Mouse (Mus musculus) fat pad, adult 2 months (tissue): ENCODE measurements around the gene Il17rd.

Experiments used
- DNase-seq: peaks from one replicate; pipeline ENCODE4 v3.0.0-alpha.2; 2011; ENCODE audit warnings: low read depth, low spot score; ENCODE audit errors: extremely low read depth

Gene Il17rd

GRCm38 (mm10) chr14:27085471-27085870, 46.7 kb downstream of the Il17rd start:
- DNase-seq = no peak

DNA sequence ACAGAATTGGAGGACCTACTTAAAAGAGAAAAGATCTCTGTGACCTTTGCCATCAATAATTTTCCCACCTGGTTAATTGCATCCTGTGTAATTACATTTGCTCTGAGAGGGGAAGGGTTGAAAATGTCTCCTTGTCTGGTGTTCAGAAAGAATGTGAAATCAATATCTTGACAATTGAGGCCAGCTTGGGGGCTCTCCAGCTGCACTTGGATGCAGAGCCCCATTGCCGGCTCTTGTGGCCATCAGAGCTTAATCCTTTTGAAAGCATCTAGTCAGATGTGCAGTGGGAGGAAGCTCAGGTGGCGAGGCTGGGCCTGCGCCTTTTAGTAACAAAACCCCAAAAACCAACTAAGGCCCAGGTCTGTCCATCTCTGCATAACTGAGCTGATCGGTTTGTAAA, 47.3 kb downstream of the Il17rd start:
- DNase-seq = no peak

GRCm38 (mm10) chr14:27094247-27094646, 55.5 kb downstream of the Il17rd start:
- DNase-seq = no peak

GRCm38 (mm10) chr14:27096133-27096532, 57.4 kb downstream of the Il17rd start:
- no peak for DNase-seq

- no peak for DNase-seq
Observed at GRCm38 (mm10) chr14:27096779-27097178, 58.0 kb downstream of the Il17rd start.

DNA sequence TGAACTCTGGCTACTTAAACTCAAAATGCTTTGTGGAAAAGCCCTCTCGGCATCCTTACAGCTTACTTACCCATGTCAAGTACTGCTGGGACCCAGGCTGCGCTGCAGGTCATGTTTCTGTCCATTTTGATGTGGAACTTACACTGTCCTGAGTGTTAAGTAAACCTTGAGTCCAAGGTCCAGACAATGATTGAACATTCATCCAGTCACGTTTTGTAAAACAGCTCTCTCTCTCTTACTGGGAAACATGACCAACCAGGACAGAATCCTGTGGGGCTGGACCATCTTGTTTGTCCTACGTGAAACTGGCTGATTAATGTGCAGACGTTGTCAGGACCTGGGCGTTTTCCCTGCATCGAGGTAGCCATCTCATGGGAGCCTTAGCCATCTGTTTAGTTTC, 63.0 kb downstream of the Il17rd start:
- DNase-seq = no peak

DNA sequence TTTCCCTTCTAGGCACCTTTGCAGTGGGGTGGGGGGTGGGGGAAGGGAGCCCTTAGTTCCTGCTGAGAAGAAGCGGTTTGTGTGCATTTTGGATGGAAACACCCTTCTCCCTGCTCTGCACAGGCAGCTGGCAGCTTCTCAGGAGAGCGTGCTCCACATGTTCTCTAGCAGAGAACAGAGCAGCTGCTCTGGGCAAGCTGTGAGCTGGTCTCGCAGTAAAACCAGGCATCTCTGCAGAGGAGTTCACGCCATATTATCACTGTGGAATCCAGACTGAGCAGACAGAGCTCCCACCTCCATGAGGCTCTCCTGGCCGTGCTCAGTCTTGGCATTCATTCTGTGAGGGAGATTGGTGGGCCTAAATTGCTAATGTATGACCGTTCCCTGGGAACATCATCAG, 64.0 kb downstream of the Il17rd start:
- no peak for DNase-seq

GRCm38 (mm10) chr14:27105731-27106457, 67.2 kb downstream of the Il17rd start:
- DNase-seq = no peak

DNA sequence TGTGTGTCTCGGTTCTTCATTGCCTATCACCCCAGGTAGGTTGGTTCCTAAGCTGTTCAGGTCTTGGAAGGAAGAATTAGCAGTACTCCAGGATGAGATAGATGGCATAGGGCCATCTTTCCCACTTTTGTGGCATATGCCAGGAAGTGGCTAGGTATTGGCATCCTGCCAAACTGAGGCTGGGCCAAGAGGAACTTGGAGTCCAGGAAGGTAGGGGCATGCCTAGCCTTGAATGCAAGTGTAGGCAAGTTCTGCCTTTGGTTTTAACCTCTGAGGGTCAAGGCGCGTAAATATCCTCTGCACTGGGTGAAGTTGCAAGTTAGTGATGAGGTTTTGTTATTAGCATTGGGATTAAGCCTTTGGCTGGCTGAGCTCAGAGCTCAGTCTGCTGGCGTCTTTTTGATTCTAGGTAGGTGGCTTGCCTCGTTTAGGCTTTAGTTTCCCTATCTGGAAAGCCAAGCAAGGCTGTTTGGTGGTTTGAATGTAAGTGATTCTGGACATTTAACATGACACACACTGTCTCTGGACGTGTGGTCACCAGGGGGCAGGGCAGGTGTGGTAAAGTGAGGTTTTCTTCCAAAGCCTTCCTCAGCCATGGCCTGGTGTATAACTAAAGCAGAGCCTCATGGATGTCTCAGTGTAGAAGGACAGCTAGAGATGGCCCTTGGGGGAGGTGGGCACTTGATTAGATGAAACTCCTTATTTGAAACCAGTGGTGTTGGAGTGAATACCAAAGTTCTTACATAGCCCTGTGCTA, 70.2 kb downstream of the Il17rd start:
- DNase-seq = peak; percentile 65

- peak; percentile 68 for DNase-seq
Observed at GRCm38 (mm10) chr14:27114362-27115274, 75.9 kb downstream of the Il17rd start, which contains the start of gene Arhgef3. TSS of gene Arhgef3 (plus strand) at chr14:27114899.

DNA sequence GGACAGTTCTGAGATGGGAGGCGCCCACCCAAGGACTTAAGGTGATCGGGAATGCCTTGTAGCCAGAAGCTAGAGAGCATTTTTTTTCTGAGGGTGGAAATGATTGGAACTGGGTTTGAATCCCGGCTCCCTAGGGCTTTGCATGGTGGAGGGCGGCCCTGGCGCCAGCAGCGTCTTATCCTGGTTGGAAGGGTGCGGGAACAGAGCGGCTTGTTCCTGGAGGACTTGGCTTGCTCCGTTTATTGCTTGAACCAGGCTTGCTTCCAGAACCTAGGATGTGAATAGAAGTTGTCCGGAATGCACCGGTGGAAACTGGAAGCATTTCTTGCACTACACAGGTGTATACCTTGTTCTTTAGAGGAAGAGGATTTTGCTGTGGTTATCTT, 76.5 kb downstream of the Il17rd start:
- no peak for DNase-seq

DNA sequence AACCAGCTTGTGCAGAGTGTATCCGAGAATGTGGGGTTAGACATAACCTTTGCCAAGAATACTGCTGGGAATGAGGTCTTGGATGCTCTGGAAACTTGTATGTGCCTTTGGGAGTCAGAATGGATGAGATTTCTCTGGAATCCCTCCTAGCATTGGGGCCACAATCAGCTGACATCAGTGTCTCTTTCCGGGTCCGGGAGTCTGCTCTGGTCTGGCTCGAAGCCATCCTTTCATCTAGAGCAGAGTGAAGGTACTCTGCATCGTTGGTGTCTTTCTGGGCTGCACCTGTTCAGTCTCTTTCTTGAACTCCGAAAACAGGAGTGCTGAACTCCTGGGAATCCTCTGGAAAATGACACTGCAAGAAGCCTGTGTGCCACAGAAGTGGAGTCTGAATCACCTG, 77.2 kb downstream of the Il17rd start:
- DNase-seq = no peak

DNA sequence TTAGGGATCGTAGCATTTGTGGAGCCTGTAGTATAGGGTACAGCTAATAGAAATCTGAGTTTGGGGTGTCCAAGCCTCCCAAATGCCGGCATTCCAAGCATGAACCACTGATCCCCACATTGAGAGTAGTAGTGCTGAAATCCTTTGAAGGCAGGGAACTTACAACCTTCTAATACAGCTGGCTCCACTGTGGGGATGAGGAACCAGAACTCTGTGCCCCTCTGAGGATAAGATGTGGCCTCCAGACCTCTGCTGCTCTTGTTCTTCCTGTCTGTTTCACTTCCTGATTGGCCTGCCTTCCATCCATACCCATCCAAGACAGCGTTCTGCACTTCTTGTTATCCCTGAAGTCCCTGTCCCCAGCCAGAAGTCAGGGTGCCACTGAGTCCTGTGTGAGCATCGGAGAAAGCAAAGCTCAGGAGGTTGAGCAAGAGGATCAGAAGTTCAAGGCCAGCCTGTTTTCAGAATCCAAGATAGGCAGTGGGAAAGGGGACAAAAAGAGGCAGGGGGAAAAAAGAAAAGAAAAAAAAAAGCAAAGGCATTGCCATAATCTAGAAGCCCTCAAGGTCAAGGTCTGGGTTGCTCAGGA, 77.9 kb downstream of the Il17rd start:
- DNase-seq = no peak

DNA sequence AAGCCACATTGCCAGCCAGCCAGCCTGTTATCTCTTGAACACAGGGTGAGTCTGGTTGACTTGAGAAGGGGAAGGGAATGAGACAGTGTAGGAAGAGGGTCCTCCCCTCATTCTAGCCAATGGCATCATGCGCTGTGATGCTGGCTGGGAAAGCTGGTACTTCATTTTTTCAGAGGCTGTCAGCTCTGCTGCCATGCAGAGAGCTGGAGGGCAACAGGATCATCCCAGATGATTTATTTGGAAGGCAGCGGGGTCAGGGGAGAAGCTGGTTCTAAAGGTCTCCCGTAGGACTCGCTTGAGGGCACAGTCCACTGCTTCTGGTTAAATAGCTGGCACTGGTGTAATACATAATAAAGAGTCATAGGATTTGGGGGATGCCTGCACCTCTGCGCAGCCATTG, 79.8 kb downstream of the Il17rd start:
- no peak for DNase-seq

GRCm38 (mm10) chr14:27122646-27123045, 83.9 kb downstream of the Il17rd start:
- no peak for DNase-seq

DNA sequence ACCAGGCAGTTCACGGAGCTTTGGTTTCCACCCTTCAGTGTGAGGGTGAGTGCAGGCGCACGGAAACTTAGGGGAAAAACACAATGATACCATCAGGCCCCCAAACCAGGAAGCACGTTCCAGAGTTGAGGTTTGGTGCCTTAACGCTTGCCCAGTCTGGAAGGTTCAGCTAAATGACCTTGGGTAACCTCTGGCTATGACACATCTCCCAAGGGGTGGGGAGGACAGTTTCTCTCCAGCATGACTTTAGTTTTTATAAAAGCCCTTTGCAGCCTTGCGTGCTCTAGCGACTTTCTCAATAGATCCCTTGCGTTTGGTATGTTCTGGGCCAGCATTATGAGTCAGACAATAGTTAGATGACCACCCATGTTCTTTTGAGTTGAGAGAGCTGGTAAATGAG, 84.8 kb downstream of the Il17rd start:
- no peak for DNase-seq

DNA sequence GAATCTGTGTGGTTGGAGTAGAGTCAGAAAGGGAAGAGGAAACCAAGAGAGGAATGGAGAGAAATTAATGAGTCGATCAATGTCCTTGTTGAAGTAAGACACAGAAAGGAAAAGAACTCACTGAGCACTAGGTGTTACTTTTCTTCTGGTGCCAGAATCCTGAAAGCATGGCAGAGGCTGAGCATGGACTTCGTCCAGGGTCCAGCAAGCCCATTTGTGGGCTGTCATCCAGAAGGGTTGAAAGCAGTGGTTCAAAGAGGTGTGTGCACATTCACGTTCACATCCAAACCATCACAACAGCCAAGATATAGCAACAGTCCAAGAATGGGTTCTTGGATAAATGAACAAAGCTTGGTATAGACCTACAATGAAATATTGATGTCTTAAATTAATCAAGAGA, 91.3 kb downstream of the Il17rd start:
- DNase-seq = no peak

GRCm38 (mm10) chr14:27130676-27131075, 91.9 kb downstream of the Il17rd start:
- DNase-seq = no peak

GRCm38 (mm10) chr14:27131521-27131920, 92.8 kb downstream of the Il17rd start:
- DNase-seq = no peak

DNA sequence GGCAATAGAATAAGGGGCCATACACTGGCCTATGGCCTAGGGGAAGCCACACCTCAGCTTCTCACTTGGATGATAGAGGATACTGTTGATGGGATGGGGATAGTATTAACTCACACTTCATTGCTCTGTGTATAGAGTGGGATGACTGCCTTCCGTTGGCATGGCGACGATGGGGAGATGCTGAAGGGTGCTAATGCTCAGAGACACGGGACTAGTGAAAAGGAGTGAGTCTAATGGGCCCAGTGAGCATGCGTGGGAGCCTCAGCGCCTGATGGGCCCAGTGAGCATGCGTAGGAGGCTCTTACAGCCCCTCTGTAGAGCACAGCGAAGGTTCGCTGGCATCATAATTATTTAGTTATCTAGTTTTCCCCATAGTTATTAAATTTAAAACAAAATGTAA, 100.2 kb downstream of the Il17rd start:
- no peak for DNase-seq

DNA sequence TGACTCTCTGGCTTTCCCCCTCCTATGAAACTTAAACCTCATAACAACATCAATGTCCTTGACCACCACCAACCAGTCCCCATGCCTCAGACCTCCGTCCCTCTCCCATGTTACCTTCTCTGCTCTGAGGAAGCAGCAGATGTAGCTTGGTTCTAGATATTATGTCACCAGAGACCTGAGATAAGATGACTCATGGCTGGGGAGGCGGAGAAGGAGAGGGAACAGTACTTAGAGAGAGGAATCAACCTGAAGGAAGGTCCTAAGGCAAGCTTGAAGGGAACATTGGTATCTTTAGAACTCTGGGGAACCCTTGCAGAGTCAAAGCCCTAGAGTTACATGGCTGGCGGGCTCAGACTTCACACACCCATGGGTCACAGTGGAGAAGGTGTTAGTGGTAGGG, 101.2 kb downstream of the Il17rd start:
- DNase-seq = no peak
